Mouse (Mus musculus) spleen, postnatal 10 days (tissue): ENCODE data around the gene Gm7682.
"Not testable (repeated sequence)": the region's sequence is repeated elsewhere in the genome, so short reads cannot be mapped to it uniquely, and the experiment has no call there.

ENCODE experiments used
- DNase-seq, 2 experiments: peaks; one replicate each; pipeline ENCODE4 v3.0.0; 2021 to 2022; ENCODE audit warnings: low spot score in 2 of 2

The Gm7682 gene

DNA sequence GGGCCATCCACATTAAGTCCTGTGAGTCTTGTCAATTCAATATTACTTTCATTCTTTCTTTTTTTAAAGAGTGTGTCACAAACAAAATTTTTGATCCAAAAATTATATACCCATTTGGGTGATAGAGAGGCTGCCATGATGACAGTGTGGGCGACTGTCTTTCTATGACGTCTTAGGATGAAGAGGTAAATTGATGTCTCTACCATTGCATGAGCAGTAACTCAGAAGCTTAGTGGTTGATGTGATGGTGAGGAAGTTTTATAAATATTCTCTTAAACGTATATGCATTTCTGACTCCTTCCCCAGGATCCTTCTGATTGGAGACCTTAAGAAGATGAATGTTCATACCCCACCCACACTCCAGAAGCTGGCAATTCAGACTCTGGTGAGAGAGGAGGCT, at the start of gene Gm7682:
Gene Gm7682 (plus strand): TSS at position 301 of the 400 bp plus-strand sequence.
- DNase-seq = not testable (repeated sequence)
